Mouse (Mus musculus) hindbrain, postnatal 0 days (tissue): ENCODE measurements around the gene Otulinl. TPM values are rescaled to one million over a fixed set of nuclear protein-coding genes. Genes with fewer than 3 reads are reported as not detected.
A peak's percentile ranks its signal among the peaks of the same experiment; 100 is the strongest.

ENCODE experiments used
- ATAC-seq: fragments of 200-750 bp; cut with Nextera tagmentation; 2 replicates; pipeline ENCODE4 v1.8.0; 2017; ENCODE audit warnings: mild to moderate bottlenecking, moderate TSS enrichment, moderate library complexity
- DNase-seq: peaks from one replicate; pipeline ENCODE4 v3.0.0-alpha.2; 2015; ENCODE audit warnings: low spot score
- H3K27ac ChIP-seq: fragments of 300-500 bp; sonication (generic); 2 replicates; pipeline ENCODE4 v1.5.1; 2014; ENCODE audit warnings: mild to moderate bottlenecking
- H3K27me3 ChIP-seq: fragments of 300-500 bp; sonication (generic); 2 replicates; pipeline ENCODE4 v1.6.1; 2014; ENCODE audit warnings: low read length, mixed read lengths; ENCODE audit not compliant: insufficient read depth
- H3K36me3 ChIP-seq: fragments of 300-500 bp; sonication (generic); 2 replicates; pipeline ENCODE4 v1.6.1; 2014; ENCODE audit warnings: low read length, mixed read lengths; ENCODE audit not compliant: insufficient read depth
- H3K4me1 ChIP-seq: fragments of 300-500 bp; sonication (generic); 2 replicates; pipeline ENCODE4 v1.6.1; 2014; ENCODE audit warnings: antibody characterized with exemption, low read length, mixed read lengths; ENCODE audit not compliant: insufficient read depth
- H3K4me2 ChIP-seq: fragments of 300-500 bp; sonication (generic); 2 replicates; pipeline ENCODE4 v1.6.1; 2014; ENCODE audit warnings: low read depth, mild to moderate bottlenecking, low read length, moderate library complexity, mixed read lengths
- H3K4me3 ChIP-seq: fragments of 300-500 bp; sonication (generic); 2 replicates; pipeline ENCODE4 v1.5.1; 2014; ENCODE audit warnings: low read length
- H3K9ac ChIP-seq: fragments of 300-500 bp; sonication (generic); replicated peaks from 2 replicates; pipeline ENCODE4 v1.6.1; 2014; ENCODE audit warnings: mild to moderate bottlenecking, low read length, moderate library complexity, mixed read lengths
- H3K9me3 ChIP-seq: fragments of 300-500 bp; sonication (generic); 2 replicates; pipeline ENCODE4 v1.6.1; 2016; ENCODE audit warnings: low read length, mixed read lengths
- CTCF ChIP-seq: IDR thresholded peaks from 2 replicates; pipeline ENCODE4 v1.5.1; 2016; ENCODE audit warnings: antibody characterized with exemption, control low read depth, low read depth
- WGBS: fragments of 180-500 bp; shearing (Covaris S2); extraction: QIAGEN DNeasy Blood & Tissue Kit; methylation state at CpG from one replicate; pipeline ENCODE4 v1.1.7; 2014; 5-methylcytosine and 5-hydroxymethylcytosine counted together
- polyA plus RNA-seq: library from polyadenylated mRNA; unstranded; fragments of >200 nt; fragmentation: Nextera tagmentation; extraction: Ambion mirVana; gene quantifications from 2 replicates; pipeline ENCODE4 v1.2.1, GENCODE M21; 2015
- total RNA-seq: library from RNA; depleted of rRNA; stranded (reverse); fragments of >200 nt; gene quantifications from 2 replicates; pipeline ENCODE4 v1.2.3, GENCODE M21; 2014

Otulinl gene
- total and polyA plus RNA-seq, 2 experiments from 2014 or later: 11.0 to 18.4 TPM

DNA sequence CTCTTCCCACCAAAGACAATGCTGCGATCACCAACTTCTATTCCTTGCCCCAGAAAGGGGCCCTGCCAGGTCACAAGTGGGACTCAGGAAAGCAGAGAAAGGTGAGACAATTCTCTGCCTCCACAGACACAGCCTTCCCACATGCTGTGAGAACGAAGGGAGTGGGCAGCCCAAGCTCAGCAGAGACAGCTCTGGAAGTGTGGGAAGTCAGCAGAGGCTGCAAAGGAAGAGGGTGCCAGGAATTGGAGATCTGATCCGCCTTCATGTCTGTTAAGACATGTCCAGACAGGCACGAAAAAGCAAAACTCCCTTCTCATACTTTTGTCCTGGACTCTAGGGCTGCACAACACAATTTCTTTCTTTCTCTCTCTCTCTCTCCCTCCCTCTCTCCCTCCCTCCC, 12.1 kb downstream of the Otulinl start:
- peaks cover 10% of the 10 kb centered on the region; the same call in 1 of the 2 replicates for H3K4me1 ChIP-seq
- H3K27me3 ChIP-seq: no peaks in the 10 kb centered on the region
- H3K9ac ChIP-seq: no peak overlapping the region
- H3K36me3 ChIP-seq: no peaks in the 10 kb centered on the region
- no peak overlapping the region for H3K27ac ChIP-seq
- ATAC-seq (no peak), DNase-seq (no peak)
- 68% methylated on average over 4 of the region's 4 CpGs for WGBS
- H3K9me3 ChIP-seq: no peaks in the 10 kb centered on the region
- no peak overlapping the region for H3K4me2 ChIP-seq
- no peak for TF ChIP-seq CTCF
- no peak overlapping the region for H3K4me3 ChIP-seq

DNA sequence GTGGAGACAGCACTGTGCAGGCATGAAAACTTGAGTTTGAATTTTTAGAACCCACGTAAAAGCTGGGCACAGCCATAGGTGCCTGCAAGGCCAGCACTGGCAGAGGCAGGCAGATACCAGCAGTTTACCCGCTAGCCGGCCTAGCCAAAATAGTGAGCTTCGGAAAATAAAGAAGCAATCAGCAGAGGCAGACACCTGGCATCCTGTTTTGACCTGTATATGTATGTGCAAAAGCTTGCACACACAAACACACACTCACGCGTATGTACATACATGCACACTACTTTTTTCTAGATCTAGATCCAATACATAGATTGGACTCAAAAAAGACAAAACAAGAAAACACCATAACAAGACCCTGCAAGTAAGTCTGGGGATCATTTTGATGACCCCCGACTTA, 12.8 kb downstream of the Otulinl start:
- no peak for TF ChIP-seq CTCF
- WGBS: 92% methylated on average over 7 of the region's 7 CpGs

GRCm38 (mm10) chr15:27668001-27668461, 13.3 kb downstream of the Otulinl start:
- Histone ChIP-seq H3K4me2 (no peak overlapping the region), H3K4me3 (no peak overlapping the region), H3K9ac (no peak overlapping the region), H3K36me3 (no peaks in the 10 kb centered on the region), H3K9me3 (no peaks in the 10 kb centered on the region), H3K27me3 (no peaks in the 10 kb centered on the region), H3K4me1 (peaks cover 9% of the 10 kb centered on the region; the same call in 1 of the 2 replicates), H3K27ac (no peak overlapping the region)
- no peak for ATAC-seq
- TF ChIP-seq CTCF: no peak
- DNase-seq: no peak
- WGBS: 84% methylated on average over 9 of the region's 9 CpGs

More for the DNA sequence above, 12.8 kb downstream of the Otulinl start:
- no peak for DNase-seq
- H3K36me3 ChIP-seq: no peaks in the 10 kb centered on the region
- H3K4me1 ChIP-seq: peaks cover 10% of the 10 kb centered on the region; the same call in 1 of the 2 replicates
- no peak overlapping the region for H3K27ac ChIP-seq
- H3K9me3 ChIP-seq: no peaks in the 10 kb centered on the region
- no peak overlapping the region for H3K9ac ChIP-seq
- no peak overlapping the region for H3K4me2 ChIP-seq
- no peak for ATAC-seq
- H3K4me3 ChIP-seq: no peak overlapping the region
- no peaks in the 10 kb centered on the region for H3K27me3 ChIP-seq

DNA sequence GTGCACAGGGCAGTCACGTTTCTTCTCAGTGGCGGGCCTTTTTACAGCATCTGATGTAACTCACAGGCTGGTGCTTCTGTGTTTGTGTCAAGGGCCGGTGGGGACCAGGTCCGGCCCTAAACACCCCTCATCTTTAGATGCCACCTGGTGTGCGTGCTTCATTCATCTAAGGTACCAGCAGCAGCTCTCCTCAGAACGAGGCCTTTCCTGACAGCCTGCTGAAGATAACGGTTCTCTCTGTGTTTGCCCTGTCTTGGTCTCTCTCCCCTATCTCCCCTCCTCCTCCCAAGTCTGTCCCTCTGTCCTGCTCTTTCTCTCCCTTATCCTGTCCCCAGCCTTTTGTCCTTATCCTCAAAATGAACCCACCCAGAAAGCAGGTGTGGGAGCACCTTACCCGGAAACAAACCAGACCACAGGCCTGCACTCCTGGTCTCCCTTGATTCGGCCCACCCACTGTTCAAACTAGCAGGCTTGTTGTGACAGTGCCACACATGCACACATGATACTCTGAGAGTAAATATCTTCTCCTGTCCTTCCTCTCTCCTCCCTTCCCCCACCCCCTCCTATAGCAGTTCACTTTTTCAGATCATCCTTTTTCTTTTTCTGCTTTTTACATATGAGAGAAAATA, 14.4 kb downstream of the Otulinl start:
- ATAC-seq: no peak
- DNase-seq: no peak
- Histone ChIP-seq H3K4me2 (no peak overlapping the region), H3K9me3 (no peaks in the 10 kb centered on the region), H3K4me3 (no peak overlapping the region), H3K9ac (no peak overlapping the region), H3K36me3 (no peaks in the 10 kb centered on the region), H3K27me3 (no peaks in the 10 kb centered on the region), H3K27ac (no peak overlapping the region), H3K4me1 (no peaks in the 10 kb centered on the region)
- WGBS: 72% methylated on average over 9 of the region's 9 CpGs
- TF ChIP-seq CTCF: no peak

DNA sequence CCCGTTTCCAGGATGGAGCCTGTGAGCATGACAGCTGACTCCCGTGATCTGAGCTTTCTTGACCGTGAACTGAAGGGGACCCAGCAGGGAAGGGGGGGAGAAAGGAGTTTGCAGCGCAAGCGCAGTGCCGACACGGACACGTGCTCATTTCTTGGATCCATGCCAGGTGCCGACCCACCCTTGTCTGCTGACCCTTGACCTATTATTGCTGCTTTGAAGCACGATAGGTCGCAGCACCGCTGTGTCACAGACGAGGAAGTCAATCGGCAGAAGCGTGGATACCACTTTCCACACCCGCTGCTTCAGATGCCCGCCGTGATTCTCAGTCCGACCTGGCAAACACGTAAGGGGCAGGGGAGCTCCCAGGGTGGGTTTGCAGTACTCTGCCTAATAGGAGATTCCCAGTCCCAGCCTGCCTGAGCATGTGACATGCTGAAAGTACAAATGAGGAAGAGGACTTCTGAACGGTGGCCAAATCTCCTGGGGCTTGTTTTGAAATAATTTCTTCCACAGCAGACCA, 15.9 kb downstream of the Otulinl start:
- H3K9me3 ChIP-seq: no peaks in the 10 kb centered on the region
- peak overlapping the region; percentile 19 for H3K4me3 ChIP-seq
- WGBS: 25% methylated on average over 21 of the region's 21 CpGs
- no peaks in the 10 kb centered on the region for H3K27me3 ChIP-seq
- no peak for TF ChIP-seq CTCF
- no peaks in the 10 kb centered on the region for H3K4me1 ChIP-seq
- ATAC-seq (peak; percentile 83), DNase-seq (peak; percentile 86)
- H3K9ac ChIP-seq: 0 out of 2 replicates have a peak overlapping the region, but pooled peaks have one; percentile 25
- peak overlapping the region; percentile 54 for H3K4me2 ChIP-seq
- H3K36me3 ChIP-seq: no peaks in the 10 kb centered on the region
- no peak overlapping the region for H3K27ac ChIP-seq

- ATAC-seq (no peak), DNase-seq (no peak)
- Histone ChIP-seq H3K9me3 (no peaks in the 10 kb centered on the region), H3K9ac (no peak overlapping the region), H3K27me3 (no peaks in the 10 kb centered on the region), H3K4me1 (no peaks in the 10 kb centered on the region), H3K36me3 (no peaks in the 10 kb centered on the region), H3K4me3 (no peak overlapping the region), H3K4me2 (no peak overlapping the region), H3K27ac (no peak overlapping the region)
- WGBS: 94% methylated on average over 9 of the region's 9 CpGs
- TF ChIP-seq CTCF: no peak
Observed at GRCm38 (mm10) chr15:27664126-27664525, 17.3 kb downstream of the Otulinl start.

GRCm38 (mm10) chr15:27662699-27663098, 18.7 kb downstream of the Otulinl start:
- DNase-seq: no peak
- no peak overlapping the region for H3K4me2 ChIP-seq
- no peak overlapping the region for H3K9ac ChIP-seq
- no peaks in the 10 kb centered on the region for H3K4me1 ChIP-seq
- no peaks in the 10 kb centered on the region for H3K36me3 ChIP-seq
- 73% methylated on average over 1 of the region's 1 CpGs for WGBS
- ATAC-seq: no peak
- no peak overlapping the region for H3K27ac ChIP-seq
- no peak overlapping the region for H3K4me3 ChIP-seq
- no peak for TF ChIP-seq CTCF
- no peaks in the 10 kb centered on the region for H3K9me3 ChIP-seq
- H3K27me3 ChIP-seq: no peaks in the 10 kb centered on the region
